Mouse (Mus musculus) liver, postnatal 0 days (tissue): ENCODE measurements at regions not wholly inside any gene's neighbourhood (a gene's known extent, or its start where the extent isn't known, plus 50 kb on each side); places are given as distances from the start of the nearest gene placed in this dataset.

Experiments used
- ATAC-seq: fragments of 200-750 bp; cut with Nextera tagmentation; 2 replicates; pipeline ENCODE4 v1.8.0; 2017; ENCODE audit warnings: mild to moderate bottlenecking, moderate library complexity
- DNase-seq: peaks from one replicate; pipeline ENCODE4 v3.0.0-alpha.2; 2016
- H3K27ac ChIP-seq: fragments of 300-500 bp; sonication (generic); 2 replicates; pipeline ENCODE4 v1.5.1; 2014; ENCODE audit warnings: antibody characterized with exemption, moderate library complexity, mild to moderate bottlenecking, low read depth
- H3K27me3 ChIP-seq: fragments of 300-500 bp; sonication (generic); 2 replicates; pipeline ENCODE4 v1.6.1; 2014; ENCODE audit warnings: low read length, control low read depth, mixed read lengths; ENCODE audit not compliant: insufficient read depth
- H3K36me3 ChIP-seq: fragments of 300-500 bp; sonication (generic); replicated peaks from 2 replicates; pipeline ENCODE4 v1.6.1; 2014; ENCODE audit warnings: mild to moderate bottlenecking, control low read depth, low read length, moderate library complexity, mixed read lengths; ENCODE audit not compliant: insufficient read depth
- H3K4me1 ChIP-seq: fragments of 300-500 bp; sonication (generic); 2 replicates; pipeline ENCODE4 v1.6.1; 2014; ENCODE audit warnings: antibody characterized with exemption, mild to moderate bottlenecking, control low read depth; ENCODE audit not compliant: insufficient read depth
- H3K4me2 ChIP-seq: fragments of 300-500 bp; sonication (generic); 2 replicates; pipeline ENCODE4 v1.6.1; 2014; ENCODE audit warnings: low read depth, mild to moderate bottlenecking, low read length, moderate library complexity, mixed read lengths
- H3K4me3 ChIP-seq: fragments of 300-500 bp; sonication (generic); 2 replicates; pipeline ENCODE4 v1.5.1; 2014; ENCODE audit warnings: low read depth, low read length
- H3K9ac ChIP-seq: fragments of 300-500 bp; sonication (generic); replicated peaks from 2 replicates; pipeline ENCODE4 v1.6.1; 2014; ENCODE audit warnings: mild to moderate bottlenecking, moderate library complexity
- H3K9me3 ChIP-seq: fragments of 300-500 bp; sonication (generic); 2 replicates; pipeline ENCODE4 v1.6.1; 2016; ENCODE audit warnings: mild to moderate bottlenecking, control low read depth, low read length, mixed read lengths
- CTCF ChIP-seq: sonication (generic); IDR thresholded peaks from 2 replicates; pipeline ENCODE4 v1.5.1; 2016; ENCODE audit warnings: antibody characterized with exemption, low read depth
- EP300 ChIP-seq: IDR thresholded peaks from 2 replicates; pipeline ENCODE4 v1.6.1; 2016; ENCODE audit warnings: antibody characterized with exemption, low read depth, mild to moderate bottlenecking
- WGBS: fragments of 180-500 bp; shearing (Covaris S2); extraction: QIAGEN DNeasy Blood & Tissue Kit; methylation state at CpG from one replicate; pipeline ENCODE4 v1.1.7; 2014; ENCODE audit not compliant: insufficient replicate concordance; 5-methylcytosine and 5-hydroxymethylcytosine counted together

DNA sequence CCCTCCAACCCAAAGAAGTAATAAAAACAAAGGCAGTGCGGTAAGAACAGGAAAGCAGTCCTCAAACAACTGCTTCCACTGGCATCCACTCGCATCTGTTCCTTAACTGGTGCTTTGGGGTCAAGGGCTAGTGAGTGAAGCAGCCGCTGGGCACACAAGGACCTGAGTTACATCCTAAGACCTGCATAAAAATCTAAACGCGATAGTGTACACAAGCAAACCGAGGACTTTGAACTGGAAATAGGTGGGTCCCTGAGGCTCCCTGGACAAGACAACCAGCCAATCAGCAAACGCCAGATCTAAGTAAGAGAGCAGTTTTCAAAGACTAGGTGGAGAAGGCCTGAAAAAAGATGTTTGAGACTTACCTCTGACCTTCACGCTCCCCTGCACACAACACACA, 66.8 kb upstream of the Plcz1 start:
- H3K27ac ChIP-seq: no peak overlapping the region

GRCm38 (mm10) chr6:140107628-140108027, 66.4 kb upstream of the Plcz1 start:
- WGBS: 75% methylated on average over 16 of the region's 16 CpGs
- ATAC-seq: no peak
- H3K4me2 ChIP-seq: 0 out of 2 replicates have a peak overlapping the region, but pooled peaks have one; percentile 2

More for the DNA sequence above, 66.8 kb upstream of the Plcz1 start:
- DNase-seq: no peak
- Histone ChIP-seq H3K4me2 (0 out of 2 replicates have a peak overlapping the region, but pooled peaks have one; percentile 2), H3K9me3 (no peaks in the 10 kb centered on the region), H3K4me1 (no peaks in the 10 kb centered on the region), H3K27me3 (no peaks in the 10 kb centered on the region), H3K36me3 (no peaks in the 10 kb centered on the region), H3K4me3 (no peak overlapping the region), H3K9ac (no peak overlapping the region)
- TF ChIP-seq CTCF (no peak), EP300 (no peak)
- WGBS: 40% methylated on average over 8 of the region's 8 CpGs
- peak; percentile 44; the same call in 1 of the 2 replicates for ATAC-seq

DNA sequence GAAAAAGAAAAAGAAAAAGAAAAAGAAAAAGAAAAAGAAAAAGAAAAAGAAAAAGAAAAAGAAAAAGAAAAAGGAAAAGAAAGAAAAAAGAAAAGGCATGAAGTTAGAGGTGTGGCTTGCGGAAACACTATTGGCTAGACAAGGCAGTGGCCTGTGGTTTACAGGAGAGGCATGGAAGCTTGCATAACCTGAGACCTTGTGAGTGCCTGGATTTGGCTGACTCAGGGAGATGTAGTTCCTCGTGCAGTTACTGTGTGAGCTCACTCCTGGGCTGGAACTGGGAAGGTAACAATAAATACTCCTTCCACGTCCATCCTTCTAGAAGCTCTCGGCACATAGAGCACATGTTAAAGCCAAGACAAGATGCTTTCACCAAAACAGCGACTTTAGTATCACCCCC, 64.9 kb upstream of the Plcz1 start:
- Histone ChIP-seq H3K36me3 (no peaks in the 10 kb centered on the region), H3K9ac (no peak overlapping the region), H3K27ac (no peak overlapping the region), H3K27me3 (no peaks in the 10 kb centered on the region), H3K4me1 (no peaks in the 10 kb centered on the region), H3K9me3 (no peaks in the 10 kb centered on the region), H3K4me2 (no peak overlapping the region), H3K4me3 (no peak overlapping the region)
- WGBS: 73% methylated on average over 5 of the region's 5 CpGs
- no peak for ATAC-seq
- no peak for DNase-seq
- no peak for TF ChIP-seq EP300
- TF ChIP-seq CTCF: no peak

More at GRCm38 (mm10) chr6:140107628-140108027, 66.4 kb upstream of the Plcz1 start:
- Histone ChIP-seq H3K4me1 (no peaks in the 10 kb centered on the region), H3K27ac (no peak overlapping the region), H3K9ac (no peak overlapping the region), H3K36me3 (no peaks in the 10 kb centered on the region), H3K4me3 (no peak overlapping the region), H3K9me3 (no peaks in the 10 kb centered on the region), H3K27me3 (no peaks in the 10 kb centered on the region)
- DNase-seq: no peak
- TF ChIP-seq CTCF (no peak), EP300 (no peak)

DNA sequence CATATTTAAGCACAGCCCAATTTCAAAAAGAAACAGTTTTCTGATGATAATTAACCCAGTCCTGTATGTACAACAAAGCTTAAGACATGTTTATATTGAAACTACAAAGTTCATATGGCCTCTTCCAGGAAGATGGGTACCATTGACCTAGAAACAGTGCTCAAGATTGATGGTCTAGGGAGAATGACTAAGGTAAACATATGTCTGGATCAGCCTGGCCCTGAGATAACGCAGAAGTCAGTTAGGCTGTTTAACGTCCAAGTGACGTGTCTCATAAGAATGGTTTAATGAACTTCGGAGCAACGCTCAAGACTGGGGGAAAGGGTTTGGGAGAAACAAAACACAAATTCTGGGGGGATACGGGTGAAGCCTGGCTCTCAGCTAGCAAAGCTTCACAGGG, 60.8 kb upstream of the Plcz1 start:
- Histone ChIP-seq H3K36me3 (no peaks in the 10 kb centered on the region), H3K27ac (no peak overlapping the region), H3K4me3 (no peak overlapping the region), H3K27me3 (no peaks in the 10 kb centered on the region), H3K9ac (no peak overlapping the region), H3K4me2 (no peak overlapping the region), H3K9me3 (no peaks in the 10 kb centered on the region), H3K4me1 (no peaks in the 10 kb centered on the region)
- TF ChIP-seq CTCF (no peak), EP300 (no peak)
- ATAC-seq: no peak
- no peak for DNase-seq
- 66% methylated on average over 6 of the region's 6 CpGs for WGBS

DNA sequence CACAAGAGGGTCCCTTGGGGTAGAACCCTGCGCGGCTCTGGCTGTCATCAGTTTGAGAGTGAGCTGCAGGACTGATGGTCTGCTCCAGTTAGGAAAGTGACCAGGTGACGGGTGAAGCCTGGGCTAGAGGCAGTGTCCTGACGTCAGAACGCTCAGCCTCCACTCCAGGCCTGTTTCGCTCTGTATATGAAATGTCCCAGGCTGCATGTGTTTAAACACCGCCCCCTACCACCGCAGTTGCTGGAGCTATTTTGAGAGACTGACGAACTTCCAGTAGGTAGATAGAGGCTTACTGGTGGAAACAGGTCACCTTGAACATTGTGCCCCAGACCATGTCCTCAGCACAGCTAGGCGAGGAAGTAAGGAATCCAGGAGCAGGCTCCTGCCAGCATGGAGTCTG, 54.2 kb upstream of the Plcz1 start:
- H3K4me2 ChIP-seq: no peak overlapping the region
- H3K27me3 ChIP-seq: no peaks in the 10 kb centered on the region
- no peak overlapping the region for H3K9ac ChIP-seq
- H3K36me3 ChIP-seq: no peaks in the 10 kb centered on the region
- ATAC-seq: no peak
- H3K9me3 ChIP-seq: peaks cover 6% of the 10 kb centered on the region
- TF ChIP-seq CTCF: no peak
- no peak for TF ChIP-seq EP300
- no peaks in the 10 kb centered on the region for H3K4me1 ChIP-seq
- H3K27ac ChIP-seq: no peak overlapping the region
- DNase-seq: no peak
- H3K4me3 ChIP-seq: no peak overlapping the region
- 62% methylated on average over 10 of the region's 10 CpGs for WGBS
